Mouse (Mus musculus) heart, postnatal 10 days (tissue): ENCODE results near the gene Fam160a2. TPM values are rescaled to one million over a fixed set of nuclear protein-coding genes. Genes with fewer than 3 reads are reported as not detected.

Source experiments
- DNase-seq, 2 experiments: peaks; one replicate each; pipeline ENCODE4 v3.0.0; 2021
- intact Hi-C: fragments of 180-260 bp; cut with DNase I; formaldehyde crosslinking; loops from one replicate; pipeline ENCODE4 v1.15.1; 2025
- total RNA-seq, 2 experiments: library from RNA; stranded (reverse); gene quantifications; 2 replicates each; pipeline ENCODE4 v1.2.3; 2021

The Fam160a2 gene
- total RNA-seq = 10 to 100 TPM; 25.8 to 26.1 TPM

DNA sequence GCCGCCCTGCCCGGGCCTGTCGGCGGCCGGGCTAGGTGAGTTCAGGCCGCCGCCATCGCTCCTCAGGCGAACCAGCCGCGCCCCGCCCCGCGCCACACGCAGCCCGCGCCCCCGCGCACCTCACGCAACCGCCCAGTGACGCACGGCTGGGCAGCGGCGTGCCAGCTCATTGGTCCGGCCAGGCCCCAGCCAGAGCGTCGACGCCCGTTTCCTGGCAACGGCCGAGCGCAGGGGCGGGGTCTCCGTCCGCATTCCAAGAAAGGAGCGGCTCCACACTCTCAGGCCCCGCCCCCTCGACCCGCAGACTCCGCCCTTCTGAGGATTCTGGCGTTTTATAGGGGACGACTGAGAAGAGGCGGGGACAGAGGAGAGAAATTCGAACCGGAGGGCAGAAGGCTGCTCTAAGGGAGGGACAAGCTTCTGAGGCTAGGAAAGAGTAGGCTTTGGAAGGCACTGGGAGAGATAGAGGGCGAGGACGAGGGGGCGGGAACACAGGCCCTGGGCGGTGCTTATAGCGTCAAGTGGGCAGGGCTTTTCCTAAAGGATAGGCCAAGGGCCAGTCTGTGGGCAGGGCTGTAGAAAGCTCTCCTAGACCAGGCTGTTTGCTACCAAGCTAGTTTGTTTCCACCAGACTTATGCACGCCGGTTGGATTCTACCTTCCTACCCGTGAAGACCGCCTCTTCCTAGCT, at the start of gene Fam160a2:
Gene Fam160a2 (minus strand): TSS at position 120 of the 690 bp plus-strand sequence.
- intact Hi-C loops = loop anchor here (10.0 kb wide), 2 partner anchors 225 to 415 kb away; partner anchors contain the start of gene Mrpl17

DNA sequence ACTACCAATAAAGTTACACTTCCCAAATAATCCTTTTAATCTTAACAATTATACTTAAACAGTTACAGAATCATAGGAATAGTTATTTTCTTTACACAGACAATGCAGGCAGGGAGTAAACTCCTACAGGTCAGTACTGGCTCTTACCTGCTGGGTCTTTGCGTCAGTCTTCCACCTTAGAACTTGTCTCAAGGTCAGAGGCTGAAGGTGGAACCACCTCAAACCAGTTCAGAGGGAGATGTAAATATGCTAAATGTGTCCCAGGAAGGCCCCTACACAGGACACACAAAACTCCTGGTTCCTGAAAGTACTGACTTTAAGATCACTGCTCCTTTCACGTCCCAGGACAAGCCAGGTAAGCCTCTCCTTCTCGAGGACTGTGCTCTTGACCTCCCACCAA, 45.2 kb upstream of the Fam160a2 start:
- no peak for DNase-seq

More for the DNA sequence above, at the start of gene Fam160a2:
- peak; percentile 100 for DNase-seq

DNA sequence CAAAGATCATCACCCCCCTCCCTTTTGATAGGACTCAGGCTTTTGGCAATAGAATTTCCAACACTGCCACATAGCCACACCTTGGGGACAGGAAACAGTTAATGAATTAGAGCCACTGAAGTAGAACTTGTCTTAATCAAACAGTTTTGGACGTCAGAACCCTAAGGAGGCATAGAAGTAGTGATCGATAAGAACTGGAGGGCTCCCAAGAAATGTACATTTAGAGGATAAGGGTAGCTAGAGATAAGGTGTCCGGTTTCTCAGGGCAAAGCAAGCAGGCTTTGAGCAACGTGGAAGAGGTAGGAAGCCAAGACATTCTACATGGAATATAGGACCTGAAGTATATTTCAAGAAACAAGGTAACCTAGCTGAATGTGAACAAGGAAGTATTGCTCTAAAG, 41.6 kb upstream of the Fam160a2 start:
- no peak for DNase-seq
- intact Hi-C loops = no loop called here

More for the DNA sequence above, 45.2 kb upstream of the Fam160a2 start:
- intact Hi-C loops = no loop called here

DNA sequence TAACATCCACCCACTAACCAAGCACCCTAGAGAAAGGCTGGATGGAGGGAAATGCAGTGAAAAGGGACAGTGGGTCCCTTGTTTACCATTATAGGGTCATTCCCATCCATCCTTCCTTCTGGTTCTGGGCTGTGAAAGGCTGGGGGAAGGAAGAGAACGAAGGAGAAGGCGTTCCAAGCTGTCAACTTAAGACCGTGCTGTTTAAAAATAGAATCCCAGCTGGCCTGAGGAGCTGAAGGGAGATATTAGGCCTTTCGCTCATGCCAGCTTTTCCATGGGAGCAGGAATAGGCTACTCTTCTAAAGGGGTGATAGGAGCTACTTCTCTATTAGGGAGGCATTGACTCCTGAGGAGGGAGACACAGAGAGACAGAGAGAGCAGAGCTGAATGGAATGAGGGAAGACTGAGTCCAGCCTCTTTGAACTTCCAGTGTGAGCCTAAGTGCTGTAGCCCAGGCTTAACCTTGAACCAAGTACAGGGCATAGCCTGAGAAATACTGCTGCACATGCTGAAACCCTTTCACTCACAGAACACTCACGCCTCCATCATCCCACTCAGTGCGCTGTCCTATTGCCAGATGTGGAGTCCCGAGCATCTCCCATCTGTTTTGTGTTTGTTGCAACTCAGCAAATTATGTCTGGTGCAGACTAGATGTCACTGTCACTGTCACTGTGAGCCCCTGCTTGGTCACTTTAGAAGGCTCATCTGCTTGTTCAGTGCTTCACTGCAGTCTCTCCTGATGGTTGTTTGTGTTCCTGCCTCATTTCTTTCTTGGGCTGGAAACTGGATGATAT, 38.3 kb upstream of the Fam160a2 start:
- DNase-seq = peak; percentile 7 to 22
- intact Hi-C loops = no loop called here

DNA sequence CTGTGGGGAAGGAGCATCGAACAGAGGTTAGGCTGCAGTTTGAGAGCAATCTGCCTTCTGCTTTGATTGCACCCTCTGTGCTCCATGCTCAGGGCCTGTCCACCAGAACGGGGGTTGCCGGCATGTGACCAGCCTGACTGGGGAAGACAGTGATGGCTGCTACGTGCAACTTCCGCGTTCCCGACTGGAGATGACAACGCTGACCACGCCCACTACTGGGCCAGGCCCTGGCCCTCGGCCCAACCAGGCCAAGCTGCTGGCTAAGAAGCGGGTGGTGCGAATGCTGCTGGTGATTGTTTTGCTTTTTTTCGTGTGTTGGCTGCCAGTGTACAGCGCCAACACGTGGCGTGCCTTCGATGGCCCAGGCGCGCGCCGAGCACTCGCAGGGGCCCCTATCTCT, 34.9 kb upstream of the Fam160a2 start:
- no peak for DNase-seq
- intact Hi-C loops = no loop called here

DNA sequence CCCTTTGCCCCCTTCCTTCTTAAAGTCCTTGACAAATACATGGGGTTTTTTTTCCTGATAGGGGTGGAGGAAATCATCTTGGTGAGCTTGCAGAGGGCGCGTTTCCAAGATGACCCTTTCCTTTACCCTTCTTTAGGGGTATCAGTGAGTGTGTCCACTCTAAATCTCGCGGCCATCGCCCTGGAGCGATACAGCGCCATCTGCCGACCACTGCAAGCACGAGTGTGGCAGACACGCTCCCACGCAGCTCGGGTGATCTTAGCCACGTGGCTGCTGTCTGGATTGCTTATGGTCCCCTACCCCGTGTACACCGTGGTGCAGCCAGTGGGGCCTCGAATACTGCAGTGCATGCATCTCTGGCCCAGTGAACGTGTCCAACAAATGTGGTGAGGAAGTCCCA, 34.0 kb upstream of the Fam160a2 start:
- DNase-seq = no peak
- intact Hi-C loops = no loop called here

DNA sequence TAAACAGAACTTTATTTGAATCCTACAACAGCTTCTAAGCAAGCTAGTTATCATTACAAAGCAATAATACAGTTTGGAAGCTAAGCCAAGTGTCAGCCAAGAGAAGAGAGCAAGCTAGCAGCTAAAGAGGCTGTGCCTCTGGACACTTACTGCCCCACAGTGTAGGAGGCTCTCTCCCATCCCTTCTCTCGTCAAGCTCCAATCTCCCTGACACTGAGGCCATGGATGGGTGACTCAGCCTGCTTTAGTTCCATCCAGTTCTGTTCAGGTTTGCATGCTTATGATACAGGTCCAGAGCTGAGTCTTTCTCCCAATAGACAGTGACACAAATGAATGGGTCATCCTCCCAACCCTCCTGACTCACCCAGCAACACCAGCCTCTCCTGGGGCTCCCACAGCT, 32.2 kb upstream of the Fam160a2 start:
- intact Hi-C loops = no loop called here
- DNase-seq = no peak

DNA sequence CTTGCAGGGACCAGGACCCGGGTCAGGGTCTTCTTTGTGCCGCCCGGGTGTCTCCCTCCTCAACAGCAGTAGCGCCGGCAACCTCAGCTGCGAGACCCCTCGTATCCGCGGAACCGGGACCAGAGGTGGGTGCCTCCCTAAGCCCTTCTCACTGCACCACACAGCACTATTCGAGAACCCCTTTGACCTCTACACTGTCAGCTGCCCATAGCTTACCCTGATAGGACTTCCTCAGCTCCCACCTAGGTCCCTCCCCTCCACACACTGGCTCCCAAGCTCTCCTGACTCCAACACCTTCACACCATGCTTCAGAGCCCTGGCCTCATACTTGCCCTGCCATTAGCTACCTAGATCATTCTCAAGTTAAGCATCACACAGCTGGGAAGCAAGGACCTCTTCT, 26.2 kb upstream of the Fam160a2 start:
- DNase-seq = no peak
- intact Hi-C loops = no loop called here

DNA sequence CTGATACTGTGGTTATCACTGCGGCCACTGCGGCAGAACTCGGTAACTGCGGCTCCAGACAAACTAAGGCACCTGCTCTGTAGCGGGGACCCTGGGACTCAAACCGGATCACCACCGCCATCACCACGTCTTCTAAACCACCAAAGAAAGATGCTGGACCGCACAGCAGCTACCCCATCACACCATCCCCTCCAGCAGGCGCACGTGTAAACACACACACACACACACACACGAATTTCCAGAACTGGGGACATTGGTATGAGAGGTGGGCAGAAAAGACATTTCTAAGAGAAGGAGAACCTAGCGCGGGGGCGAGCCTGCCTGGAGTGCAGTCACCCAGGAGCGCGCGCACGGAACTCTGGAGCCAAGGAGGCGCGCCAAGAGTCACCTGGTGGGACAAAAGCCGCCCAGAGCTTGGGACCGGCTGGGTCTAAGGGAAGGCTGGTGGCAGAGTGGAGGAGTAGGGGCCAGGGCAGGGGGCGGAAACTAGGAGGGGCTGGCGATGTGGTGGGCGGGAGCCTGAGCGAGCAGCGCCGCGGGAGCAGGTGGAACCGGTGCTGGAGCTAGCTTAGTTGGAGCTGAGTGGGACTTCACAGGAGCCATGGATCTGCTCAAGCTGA, 25.7 kb upstream of the Fam160a2 start, which contains the start of gene Cckbr:
Gene Cckbr (plus strand): TSS at position 308 of the 620 bp plus-strand sequence.
- no peak for DNase-seq
- intact Hi-C loops = no loop called here

DNA sequence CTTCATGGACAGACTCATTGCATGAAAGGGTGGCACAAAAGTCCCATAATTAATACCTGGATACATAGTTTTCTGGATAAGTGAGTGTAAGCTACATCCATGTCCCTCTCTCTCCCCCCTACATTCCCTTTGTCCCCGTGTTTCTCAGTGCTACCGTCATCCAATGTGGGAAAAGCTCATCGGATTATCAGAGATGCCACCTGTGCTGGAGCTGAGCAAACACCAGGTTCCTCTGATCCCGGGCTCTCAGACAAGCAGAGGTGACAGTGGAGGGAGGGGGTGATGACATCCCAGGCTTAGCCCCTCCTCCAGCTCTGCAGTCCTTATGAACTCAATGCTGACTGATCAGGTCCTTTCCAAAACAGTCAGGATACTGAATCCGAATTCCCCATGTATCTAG, 24.5 kb upstream of the Fam160a2 start:
- intact Hi-C loops = no loop called here
- no peak for DNase-seq

DNA sequence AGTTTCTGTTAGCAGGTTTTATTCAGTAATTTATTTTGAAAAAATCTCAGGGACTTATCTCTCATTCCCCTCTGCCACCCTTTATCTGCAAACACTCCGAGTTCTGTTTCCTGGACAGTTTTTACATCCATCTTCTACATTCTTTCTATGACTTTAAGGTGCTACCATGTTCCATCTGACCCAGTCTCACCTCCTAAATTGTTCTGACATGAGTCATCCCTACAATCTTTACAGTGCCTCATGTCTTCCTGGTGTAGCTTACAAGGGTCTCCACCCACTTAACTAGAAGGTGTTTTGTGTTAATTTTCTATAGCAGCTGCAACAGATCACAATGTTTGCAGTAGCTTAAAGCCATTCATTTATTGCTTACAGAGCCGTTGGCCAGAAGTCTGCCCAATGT, 21.0 kb upstream of the Fam160a2 start:
- DNase-seq = no peak
- intact Hi-C loops = no loop called here

DNA sequence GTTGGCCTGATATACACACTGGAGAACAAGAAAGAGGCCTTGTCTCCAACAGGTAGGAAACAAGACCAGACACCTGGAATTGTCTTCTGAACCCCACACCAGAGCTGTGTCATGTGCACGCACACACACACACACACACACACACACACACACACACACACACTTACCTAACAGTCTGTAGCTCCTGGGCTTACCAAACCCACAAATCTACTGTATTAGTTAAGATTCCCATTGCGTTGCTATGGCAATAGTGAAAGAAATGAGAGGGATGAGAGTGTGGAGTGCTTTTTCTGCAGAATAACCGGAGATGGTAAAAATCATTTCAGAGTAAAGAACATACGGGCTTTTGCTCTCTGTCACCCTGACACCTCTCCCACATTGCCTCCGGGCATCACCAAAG, 18.3 kb upstream of the Fam160a2 start:
- DNase-seq = no peak
- intact Hi-C loops = no loop called here

DNA sequence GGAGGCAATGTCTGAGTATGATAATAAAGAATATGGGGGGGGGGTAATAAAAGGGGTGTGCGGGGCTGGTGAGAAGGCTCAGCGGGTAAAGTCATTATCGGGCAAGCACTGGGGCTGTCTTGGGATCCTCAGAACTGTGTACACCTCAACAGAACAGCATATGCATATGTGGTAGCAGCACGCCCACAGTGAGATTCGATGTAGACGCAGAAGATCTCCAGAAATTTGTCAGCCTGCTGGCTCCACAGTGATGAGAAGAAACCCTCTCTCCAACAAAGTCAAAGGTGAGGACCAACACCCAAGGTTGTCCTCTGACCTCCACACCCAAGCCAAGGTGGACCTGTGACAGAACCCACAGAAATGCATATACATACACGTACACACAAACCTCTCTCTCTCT, 16.7 kb upstream of the Fam160a2 start:
- DNase-seq = no peak
- intact Hi-C loops = no loop called here

DNA sequence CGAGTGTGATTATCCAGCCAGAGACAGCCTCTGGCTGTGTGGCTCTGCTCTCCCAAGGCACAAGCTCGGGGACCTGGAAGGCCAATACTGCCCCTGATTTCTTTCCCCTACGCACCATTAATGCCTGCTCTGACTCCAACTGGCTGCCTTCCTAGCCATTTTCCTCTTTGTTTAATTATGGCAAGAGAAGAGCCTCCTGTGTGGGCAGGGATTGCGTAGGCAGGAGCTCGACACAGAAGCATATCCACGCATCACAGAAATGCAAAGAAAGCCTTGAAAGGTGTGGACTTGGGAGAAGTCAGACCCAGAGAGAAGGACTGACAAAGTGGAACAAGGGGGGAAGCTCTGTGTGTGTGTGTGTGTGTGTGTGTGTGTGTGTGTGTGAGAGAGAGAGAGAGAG, 14.5 kb upstream of the Fam160a2 start:
- intact Hi-C loops = no loop called here
- no peak for DNase-seq

DNA sequence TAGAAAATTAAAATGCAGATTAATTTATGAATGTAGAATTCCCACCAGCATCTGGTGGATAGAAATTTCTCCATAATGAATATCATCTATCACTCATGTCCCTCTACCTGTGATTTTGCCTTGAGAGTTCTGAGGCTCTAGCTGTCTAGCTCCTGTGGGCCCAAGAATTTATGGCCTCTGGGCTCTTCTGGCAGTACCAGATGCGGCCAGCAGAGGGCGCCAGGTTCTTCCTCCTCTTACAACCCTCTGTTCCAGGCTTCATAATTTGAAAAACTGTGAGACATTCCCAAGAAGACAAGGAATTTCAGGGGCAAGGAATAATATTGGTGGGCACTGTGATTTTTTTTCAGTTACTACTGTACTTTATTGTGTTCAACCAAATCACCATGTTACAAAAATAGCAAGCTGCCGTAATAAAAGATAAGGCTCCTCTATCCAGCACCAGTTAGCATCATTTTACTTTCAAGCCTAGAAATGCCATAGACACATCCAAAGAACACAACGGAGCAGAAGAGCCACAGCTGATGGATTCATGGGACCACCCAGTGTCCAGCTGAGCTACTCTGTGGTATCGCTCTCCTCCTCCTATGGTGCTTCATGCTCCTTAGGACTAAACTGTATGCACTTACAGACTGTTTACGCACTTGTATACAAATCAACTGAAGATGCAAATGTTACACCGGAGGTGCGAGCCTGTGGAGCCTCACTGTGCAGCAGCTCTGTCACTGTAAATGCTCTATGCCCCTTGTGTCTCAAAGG, 12.2 kb upstream of the Fam160a2 start:
- peak; percentile 78 to 89 for DNase-seq
- intact Hi-C loops = loop anchor here (1.0 to 2.0 kb wide), 3 partner anchors 65 to 239 kb away; no protein-coding TSS in a partner anchor

DNA sequence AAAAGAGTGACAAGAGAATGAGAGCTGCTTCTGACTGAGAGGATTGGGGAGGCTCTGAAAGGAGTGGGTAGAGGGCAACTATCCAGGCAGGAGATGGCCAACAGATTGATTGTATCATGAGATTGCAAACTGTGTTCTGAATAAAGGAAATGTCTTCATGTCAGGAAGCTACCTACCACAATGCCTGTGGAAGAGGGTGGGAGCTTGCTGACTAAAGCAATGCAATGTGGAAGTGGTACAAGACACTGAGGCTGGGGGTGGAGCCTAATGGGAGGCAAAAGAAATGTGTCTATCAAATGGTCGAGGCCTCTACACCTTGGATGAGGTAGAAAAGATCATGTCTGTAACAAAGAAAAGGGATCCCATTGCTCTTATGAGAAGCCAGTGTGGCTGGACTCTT, 6.5 kb upstream of the Fam160a2 start:
- intact Hi-C loops = loop anchor here (10.0 kb wide), 1 partner anchor 218 kb away; no protein-coding TSS in a partner anchor
- no peak for DNase-seq

DNA sequence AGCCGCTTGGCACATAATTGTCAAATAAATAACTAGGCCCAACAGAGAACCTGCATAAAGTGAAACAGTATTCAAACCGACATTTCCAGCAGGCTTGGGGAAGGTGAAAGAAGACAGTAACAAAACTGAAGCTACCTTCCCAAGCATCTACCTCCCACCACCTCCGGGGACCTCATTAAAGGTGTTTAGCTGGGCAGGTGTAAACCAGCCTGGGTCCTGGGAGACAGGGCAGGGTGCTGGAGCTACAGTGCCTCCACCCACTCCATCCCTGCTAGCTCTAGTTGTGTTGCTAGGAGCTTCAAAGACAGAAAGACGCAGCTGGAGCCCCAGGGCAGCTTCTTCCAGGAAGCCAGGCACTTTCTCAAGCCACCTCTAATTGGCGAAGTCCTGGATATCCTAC, 4.4 kb upstream of the Fam160a2 start, which contains the start of gene Cnga4:
Gene Cnga4 (plus strand): TSS at position 301 of the 400 bp plus-strand sequence.
- intact Hi-C loops = loop anchor here (10.0 kb wide), 1 partner anchor 221 kb away; no protein-coding TSS in a partner anchor

DNA sequence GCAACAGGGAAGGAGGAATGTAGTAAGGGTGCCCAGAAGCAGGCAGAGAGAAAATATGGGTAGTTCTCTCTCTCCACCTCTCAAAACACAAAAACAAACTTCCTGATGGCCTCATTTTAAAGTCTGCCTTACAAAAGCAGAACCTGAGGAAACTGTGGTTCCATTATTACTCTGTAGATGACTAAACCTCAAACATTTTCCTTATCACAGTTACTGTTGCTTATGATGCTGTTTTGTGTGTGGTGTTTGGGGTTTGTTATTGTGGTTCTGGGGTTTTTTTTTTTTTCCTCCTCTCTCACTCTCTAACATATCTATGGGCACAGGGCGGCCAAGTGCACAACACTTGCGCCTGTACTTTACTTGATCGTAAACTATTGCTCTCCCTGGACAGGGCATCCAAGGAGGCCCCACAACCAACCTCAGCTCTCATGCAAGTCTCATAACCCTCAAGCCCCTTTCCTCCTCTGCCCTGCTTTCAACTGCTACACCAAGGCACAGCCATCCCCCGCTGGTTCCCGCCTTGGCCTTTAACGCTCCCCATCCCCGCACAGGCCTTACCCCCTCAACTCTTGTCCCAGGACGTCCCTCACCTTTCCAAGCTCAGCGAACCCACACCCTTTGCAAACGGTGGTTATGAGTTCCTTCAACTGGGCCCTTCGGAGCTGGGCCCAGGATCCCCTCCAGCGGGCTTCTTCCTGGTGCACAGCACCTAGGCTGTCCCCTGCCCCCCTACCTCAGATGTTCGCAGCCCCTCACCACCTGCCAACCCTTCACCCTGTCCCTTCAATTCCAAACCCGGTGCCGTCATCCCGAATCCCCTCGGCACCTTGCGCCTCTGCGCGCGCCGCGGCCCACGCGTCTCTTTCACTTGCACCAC, 558 bp downstream of the Fam160a2 start:
- intact Hi-C loops = loop anchor here (10.0 kb wide), 1 partner anchor 416 kb away; the partner anchor contains the start of gene Mrpl17
- peak in 1 of 2 experiments; percentile 7 for DNase-seq

More for the DNA sequence above, 4.4 kb upstream of the Fam160a2 start, which contains the start of gene Cnga4:
- DNase-seq = no peak

DNA sequence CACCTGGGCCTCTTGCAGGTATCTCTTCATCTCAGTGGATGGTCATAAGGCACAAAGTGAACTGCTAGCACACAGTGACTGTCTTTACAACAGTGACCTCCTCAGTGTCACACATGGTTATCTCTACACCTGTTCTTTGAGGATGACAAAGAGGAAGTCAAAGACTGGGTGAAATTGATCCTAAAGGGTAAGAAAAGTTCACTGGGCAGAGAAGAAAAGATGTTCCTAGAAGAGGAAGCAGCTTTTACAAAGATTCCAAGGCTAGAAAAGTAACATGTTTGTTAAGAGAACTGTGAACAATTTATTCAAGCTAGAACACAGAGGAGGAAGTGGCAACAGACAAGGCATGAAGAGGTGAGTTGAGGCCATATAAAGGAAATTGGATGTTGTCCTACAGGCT, 3.7 kb downstream of the Fam160a2 start:
- intact Hi-C loops = loop anchor here (10.0 kb wide), 1 partner anchor 419 kb away; the partner anchor contains the start of gene Mrpl17
- DNase-seq = no peak
